Mouse (Mus musculus): ENCODE data around the gene Prim1. TPM values are rescaled to one million over a fixed set of nuclear protein-coding genes. Genes with fewer than 3 reads are reported as not detected.
A peak's percentile ranks its signal among the peaks of the same experiment; 100 is the strongest.
"Not testable (repeated sequence)": the region's sequence is repeated elsewhere in the genome, so short reads cannot be mapped to it uniquely, and the experiment has no call there.

Prim1 gene
- total RNA-seq, 2 experiments from 2014 or later: 110 to 144 TPM

DNA sequence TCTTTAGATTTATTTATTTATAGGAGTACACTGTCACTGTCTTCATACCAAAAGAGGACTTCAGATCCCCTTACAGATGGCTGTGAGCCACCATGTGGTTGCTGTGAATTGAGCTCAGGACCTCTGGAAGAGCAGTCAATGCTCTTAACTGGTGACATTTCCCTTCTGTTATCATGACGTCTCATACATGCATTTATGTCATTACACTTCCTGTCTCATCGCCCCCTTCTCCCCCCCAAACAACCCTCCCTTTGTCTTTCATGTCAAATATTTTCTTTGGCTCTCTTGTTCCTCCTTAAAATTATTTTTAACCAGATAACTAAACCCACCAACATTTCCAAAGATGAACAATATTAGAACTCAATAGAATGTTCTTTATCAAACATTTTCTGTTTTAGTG is 15.9 kb downstream of the Prim1 start:
- no peak for ATAC-seq (replicated peaks; ENCODE audit: low FRiP score, poor library complexity, severe bottlenecking)

DNA sequence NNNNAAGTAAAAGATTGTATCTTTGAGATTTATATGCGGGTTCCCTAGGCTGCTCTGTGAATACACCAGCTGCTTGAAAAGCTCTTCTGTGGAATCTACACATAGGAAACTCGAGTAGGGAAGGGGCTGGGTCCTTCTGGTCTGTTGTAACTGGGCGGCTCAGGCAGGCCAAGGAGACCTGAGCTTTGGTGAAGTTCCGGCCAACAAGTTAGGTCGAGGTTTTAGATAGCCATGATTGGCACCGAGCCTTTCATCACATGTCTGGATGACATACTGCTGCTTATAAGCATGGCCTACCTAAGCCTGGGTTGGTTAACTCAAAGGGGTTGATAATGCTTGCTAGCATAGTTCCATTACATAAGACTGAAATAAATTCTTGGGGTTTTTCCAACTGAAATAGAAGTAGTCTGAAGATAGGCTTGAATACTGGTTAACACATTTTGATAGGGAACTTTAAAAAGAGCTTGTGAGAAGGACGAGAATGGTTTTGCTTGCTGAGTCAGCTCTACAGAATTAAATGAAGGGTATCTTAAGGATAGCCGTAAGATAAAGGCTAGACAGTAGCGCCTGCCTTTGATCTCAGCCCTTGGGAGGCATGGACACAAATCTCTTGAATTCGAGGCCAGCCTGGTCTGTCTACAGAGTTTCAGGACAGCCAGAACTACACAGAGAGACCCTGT is 21.9 kb downstream of the Prim1 start:
- no peak for ATAC-seq (replicated peaks; ENCODE audit: low FRiP score, poor library complexity, severe bottlenecking)

DNA sequence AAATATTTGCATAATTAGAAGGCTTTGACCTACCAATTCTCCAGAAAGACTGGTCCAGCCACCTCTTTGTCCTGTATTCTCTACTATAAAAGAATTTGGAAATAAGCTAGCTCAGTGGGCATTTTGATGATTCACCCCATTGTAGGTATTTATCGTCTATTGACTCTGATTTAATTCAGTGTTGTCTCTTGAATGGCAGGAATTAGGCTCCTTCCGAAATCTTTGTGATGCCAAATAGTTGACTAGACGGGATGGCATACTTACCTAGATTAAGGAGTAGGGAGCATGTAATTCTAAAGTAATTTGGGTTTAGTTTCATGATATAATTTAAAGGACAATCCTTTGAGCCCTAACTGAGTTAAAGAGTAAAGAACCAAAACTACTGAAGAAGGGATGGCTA is 23.0 kb downstream of the Prim1 start:
- ATAC-seq (replicated peaks; ENCODE audit: low FRiP score, poor library complexity, severe bottlenecking): no peak

DNA sequence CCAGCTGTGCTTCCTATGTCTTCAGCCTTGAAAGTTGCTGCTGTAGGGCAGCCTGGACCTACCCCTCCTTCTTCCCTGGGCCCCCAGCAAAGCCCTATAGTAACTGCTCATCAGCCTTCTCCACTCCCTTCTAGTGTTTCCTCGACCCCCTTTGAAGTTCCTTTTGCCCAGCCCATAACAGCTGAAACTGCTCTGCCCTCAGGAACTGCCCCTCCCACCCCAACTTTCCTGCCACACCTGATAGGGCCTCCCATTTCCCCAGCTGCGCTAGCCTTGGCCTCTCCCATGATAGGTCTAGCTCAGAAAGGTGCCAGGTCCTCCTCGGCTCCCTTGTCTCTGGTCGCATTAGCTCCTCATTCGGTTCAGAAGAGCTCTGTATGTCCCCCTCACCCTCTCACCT is 24.2 kb downstream of the Prim1 start:
- peak; percentile 44; the same call in 1 of the 2 replicates for ATAC-seq (replicated peaks; ENCODE audit: low FRiP score, poor library complexity, severe bottlenecking)

DNA sequence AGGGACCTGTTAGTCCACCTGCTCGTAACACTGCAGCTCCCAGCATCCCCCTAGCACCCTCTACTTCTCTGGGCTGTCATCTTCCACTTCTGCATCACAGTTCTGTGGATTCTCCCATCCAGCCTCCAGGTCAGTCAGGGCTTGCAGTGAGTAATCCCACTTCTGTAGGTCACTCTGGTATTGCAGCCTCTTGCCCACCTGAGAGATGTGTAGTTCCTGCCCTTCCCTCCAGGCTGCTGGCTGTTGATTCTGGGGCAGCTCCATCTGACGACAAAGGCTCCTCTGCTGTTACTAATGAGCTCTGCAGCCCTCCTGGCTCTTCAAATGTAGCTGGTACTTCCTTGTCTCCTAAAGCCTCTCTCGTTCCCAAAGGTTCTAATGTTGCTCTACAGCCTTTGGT is 24.9 kb downstream of the Prim1 start:
- no peak for ATAC-seq (replicated peaks; ENCODE audit: low FRiP score, poor library complexity, severe bottlenecking)

DNA sequence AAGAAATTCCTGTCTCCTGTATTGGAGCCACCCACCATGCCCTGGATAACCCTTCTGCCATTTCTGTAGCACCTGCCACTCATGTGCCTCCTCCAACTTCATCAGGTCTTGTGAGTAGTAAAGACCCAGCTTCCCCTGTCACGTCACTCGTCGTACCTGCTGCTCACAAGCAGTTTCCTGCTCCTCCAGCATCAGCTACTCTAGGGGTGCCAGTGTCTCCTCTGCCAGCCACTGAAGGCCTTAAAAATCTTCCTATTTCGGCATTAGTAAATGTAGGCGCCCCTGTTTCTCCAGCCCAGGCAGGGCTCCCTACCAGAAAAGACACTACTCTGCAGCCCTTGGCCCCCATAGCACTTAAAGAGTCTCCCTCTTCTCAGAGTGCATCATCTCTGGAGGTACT is 25.3 kb downstream of the Prim1 start:
- no peak for ATAC-seq (replicated peaks; ENCODE audit: low FRiP score, poor library complexity, severe bottlenecking)

DNA sequence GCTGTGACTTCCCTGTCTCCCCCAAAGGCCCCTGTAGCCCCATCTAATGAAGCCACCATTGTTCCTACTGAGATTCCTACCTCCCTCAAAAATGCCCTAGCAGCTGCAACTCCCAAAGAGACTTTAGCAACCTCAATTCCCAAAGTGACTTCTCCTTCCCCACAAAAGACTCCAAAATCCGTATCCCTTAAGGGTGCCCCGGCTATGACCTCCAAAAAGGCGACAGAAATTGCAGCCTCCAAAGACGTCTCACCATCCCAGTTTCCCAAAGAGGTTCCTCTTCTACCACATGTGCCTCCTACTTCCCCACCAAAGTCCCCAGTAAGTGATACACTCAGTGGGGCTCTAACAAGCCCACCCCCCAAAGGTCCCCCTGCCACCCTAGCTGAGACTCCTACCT is 26.7 kb downstream of the Prim1 start:
- ATAC-seq (replicated peaks; ENCODE audit: low FRiP score, poor library complexity, severe bottlenecking): no peak

DNA sequence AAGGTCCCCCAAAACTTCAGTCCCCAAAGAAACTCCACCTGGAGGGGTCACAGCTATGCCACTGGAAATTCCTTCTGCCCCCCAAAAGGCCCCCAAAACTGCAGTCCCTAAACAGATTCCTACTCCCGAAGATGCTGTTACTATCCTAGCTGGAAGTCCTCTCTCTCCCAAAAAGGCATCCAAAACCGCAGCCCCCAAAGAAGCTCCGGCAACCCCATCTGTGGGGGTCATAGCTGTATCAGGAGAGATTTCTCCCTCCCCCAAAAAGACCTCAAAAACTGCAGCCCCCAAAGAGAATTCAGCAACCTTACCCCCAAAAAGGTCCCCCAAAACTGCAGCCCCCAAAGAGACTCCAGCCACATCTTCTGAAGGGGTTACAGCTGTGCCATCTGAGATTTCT is 27.5 kb downstream of the Prim1 start:
- no peak for ATAC-seq (replicated peaks; ENCODE audit: low FRiP score, poor library complexity, severe bottlenecking)

DNA sequence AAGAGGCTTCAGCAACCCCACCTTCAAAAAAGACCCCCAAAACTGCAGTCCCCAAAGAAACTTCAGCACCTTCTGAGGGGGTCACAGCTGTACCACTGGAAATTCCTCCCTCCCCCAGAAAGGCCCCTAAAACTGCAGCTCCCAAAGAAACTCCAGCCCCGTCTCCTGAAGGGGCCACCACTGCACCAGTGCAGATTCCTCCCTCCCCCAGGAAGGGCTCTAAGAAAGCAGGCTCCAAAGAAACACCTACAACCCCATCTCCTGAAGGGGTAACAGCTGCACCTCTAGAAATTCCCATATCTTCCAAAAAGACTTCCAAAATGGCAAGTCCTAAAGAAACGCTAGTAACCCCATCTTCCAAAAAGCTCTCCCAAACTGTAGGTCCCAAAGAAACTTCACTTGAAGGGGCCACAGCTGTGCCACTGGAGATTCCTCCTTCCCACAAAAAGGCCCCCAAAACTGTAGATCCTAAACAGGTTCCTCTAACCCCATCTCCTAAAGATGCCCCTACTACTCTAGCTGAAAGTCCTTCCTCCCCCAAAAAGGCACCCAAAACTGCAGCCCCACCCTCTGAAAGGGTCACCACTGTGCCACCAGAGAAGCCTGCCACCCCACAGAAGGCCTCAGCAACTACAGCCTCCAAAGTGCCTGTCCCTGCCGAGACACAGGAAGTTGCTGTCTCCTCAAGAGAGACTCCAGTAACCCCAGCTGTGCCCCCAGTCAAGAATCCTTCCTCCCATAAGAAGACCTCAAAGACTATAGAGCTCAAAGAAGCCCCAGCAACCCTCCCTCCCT is 28.3 kb downstream of the Prim1 start:
- ATAC-seq (replicated peaks; ENCODE audit: low FRiP score, poor library complexity, severe bottlenecking): no peak

DNA sequence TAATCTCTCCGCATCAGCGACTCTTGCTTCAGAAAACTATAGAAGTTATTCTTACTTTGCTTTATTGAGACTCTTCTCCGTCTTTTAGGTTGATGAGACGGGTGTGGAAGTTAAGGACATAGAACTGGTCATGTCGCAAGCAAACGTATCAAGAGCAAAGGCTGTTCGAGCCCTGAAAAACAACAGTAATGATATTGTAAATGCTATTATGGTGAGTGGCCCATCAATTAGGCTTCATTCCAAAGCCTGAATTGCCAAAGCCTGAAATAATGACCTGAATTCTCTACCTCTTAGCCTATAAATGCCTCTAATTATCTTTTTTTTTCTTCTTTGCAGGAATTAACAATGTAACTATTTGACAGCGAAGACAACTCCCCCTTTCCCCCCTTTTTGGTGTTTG is 33.2 kb downstream of the Prim1 start:
- no peak for ATAC-seq (replicated peaks; ENCODE audit: low FRiP score, poor library complexity, severe bottlenecking)

DNA sequence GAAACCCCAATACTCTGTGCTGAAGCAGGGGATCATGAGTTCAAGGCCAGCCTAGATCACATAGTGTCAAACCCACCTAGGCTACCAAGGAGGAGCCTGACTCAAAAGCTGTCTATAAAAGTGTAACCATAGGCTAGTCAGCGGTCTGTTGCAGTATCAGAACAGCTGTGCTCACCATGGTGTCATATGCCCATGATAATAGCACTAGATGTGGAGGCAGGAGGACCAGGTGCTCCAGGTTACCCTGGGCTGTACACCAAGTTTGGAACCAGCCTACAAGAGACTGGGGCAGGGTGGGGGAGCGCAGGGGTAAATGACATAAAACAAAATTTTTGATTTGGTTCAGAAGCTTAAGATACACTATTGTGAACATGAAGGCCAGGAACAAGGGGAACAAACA is 34.8 kb downstream of the Prim1 start:
- ATAC-seq (replicated peaks; ENCODE audit: low FRiP score, poor library complexity, severe bottlenecking): no peak

DNA sequence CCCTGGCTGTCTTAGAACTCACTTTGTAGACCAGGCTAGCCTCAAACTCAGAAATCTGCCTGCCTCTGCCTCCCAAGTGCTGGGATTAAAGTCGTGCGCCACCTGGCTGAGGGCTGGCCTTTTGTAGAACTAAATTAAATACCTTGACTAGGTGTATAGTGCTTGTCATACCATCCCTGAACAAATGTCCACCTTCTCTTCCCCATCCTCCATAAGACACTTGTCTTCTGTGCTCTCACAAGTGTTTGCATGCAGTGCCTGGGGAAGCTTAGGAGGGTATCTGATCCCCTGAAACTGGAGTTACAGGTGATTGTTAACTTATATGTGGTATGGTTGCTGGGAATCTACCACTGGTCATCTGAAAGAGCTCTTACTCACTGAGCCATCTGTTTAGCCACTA is 35.4 kb downstream of the Prim1 start:
- ATAC-seq (replicated peaks; ENCODE audit: low FRiP score, poor library complexity, severe bottlenecking): no peak

DNA sequence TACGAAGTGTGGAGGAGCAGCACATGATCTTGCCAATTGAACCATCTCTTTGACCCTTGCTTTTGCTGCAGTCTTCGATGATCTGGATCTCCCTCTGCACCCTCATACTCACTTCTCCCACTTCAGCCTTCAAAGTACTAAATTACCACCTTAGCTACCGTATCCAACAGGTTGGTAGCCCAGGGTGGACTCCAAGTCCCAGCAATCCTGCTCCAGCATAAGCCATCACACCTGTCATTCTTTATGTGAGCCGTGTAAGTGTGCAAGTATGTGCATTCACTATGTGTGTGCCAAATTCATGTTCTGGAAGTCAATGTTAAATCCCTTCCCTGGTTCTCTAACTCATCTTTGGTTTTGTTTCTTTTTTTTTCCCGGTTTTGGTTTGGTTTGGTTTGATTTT is 36.6 kb downstream of the Prim1 start:
- no peak for ATAC-seq (replicated peaks; ENCODE audit: low FRiP score, poor library complexity, severe bottlenecking)

DNA sequence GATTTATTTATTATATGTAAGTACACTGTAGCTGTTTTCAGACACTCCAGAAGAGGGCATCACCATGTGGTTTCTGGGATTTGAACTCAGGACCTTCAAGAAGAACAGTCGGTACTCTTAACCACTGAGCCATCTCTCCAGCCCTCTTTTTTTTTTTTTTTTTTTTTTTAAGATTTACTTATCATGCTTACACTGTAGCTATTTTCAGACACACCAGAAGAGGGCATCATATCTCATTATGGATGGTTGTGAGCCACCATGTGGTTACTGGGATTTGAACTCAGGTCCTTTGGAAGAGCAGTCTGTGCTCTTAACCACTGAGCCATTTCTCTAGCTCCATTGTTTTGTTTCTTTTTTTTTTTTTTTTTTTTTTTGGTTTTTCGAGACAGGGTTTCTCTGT is 37.2 kb downstream of the Prim1 start:
- not testable (repeated sequence) for ATAC-seq (replicated peaks; ENCODE audit: low FRiP score, poor library complexity, severe bottlenecking)

DNA sequence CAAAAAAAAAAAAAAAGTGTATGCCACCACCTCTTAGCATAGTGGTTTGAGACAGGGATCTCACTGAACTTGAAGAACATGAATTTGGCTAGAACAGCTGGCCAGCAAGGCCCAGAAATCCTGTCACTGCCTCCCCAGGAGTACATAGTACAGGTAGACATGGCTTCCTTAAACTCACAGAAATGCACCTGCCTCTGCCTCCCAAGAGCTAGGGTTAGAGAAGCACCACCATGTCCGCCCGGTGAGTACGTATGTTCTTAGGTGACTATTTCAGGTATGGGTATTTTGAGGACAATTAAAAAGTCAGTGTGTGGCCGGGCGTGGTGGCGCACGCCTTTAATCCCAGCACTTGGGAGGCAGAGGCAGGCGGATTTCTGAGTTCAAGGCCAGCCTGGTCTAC is 38.0 kb downstream of the Prim1 start:
- no peak for ATAC-seq (replicated peaks; ENCODE audit: low FRiP score, poor library complexity, severe bottlenecking)

DNA sequence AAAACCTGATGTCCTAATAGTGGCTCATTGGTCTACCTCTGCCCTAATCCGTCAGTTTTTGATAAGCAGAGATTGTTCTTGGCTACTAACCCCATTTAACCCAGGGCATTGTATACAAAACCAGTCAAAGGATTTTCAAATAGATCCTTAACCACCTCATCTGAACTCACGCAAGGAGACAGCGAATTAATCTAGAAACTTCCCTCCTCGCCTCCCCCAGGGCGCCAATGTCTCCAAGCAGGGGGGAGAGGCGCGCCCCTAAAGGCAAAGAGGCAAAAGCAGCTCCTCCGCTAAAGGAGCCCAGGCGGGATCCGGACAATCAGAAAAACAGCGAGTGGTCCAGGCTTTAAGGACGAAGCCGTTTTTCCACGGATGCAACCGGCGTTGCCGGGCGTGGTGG is 43.2 kb downstream of the Prim1 start:
- peak; percentile 33 for ATAC-seq (replicated peaks; ENCODE audit: low FRiP score, poor library complexity, severe bottlenecking)

DNA sequence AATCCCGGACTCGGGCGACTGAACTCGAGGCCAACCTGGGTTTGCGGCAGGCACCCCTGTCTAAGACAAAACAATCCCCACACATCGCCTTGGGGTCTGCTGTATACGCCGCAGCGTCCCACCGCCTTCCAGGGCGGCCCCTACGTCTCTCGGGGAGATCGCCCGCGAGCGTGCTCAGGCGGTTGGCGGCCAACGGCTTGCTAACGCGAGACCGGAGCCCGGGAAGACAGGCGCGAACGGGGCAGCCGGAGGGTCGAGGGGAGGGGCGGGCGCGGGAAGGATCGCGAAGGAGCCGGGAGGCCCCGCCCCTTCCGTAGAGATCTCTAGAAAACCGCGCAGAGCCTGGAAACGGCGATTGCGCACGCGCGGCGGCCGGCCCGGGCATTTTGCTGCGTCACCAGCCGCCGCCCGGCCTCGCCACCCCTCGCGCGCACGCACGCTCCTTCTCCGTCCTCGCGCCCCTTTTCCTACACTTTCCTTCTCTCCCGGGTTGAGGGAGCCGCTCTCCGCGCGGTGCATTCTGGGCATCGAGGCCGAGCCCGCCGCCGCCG is 43.7 kb downstream of the Prim1 start, which contains the start of gene Ptges3:
Ptges3 (plus strand) TSS at position 354 of the 551 bp plus-strand sequence.
- peak; percentile 83 for ATAC-seq (replicated peaks; ENCODE audit: low FRiP score, poor library complexity, severe bottlenecking)

DNA sequence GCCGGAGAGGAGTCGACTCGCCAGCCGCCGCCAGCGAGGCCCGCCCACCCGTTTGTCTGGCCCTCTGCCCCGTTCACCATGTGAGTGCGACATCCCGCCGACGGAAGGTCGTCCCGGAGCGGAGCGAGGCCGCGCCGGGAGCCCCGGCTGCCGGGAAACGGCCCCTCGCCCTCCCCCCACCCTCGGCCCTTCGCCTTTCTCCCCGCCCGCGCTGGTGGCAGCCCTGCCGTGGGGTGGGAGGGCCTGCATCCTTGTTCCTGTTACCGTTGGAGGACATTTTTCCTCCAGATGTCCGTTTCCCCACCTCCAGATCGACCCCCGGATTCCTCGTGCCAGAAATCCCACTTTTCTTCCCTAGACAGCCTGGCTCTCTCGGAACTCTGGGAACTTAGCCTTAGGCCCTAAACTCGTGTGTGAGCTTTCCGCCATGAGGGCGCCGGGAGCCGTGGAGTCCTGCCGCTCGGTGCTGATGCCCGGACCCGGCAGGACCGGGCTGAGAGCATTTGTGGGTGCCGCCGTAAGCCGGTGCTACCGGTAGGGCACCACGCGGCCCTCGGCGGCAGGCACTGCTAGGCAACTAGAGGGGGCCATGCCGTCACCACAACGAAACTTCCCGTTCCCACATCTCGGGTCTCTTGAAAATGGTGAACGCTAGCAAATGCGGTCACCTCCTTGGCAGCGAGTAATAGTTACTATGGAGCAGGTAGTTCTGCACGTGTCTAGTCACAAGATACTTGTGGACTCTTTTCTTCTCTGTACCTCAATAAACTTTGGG is 44.4 kb downstream of the Prim1 start:
- peak; percentile 61 for ATAC-seq (replicated peaks; ENCODE audit: low FRiP score, poor library complexity, severe bottlenecking)

DNA sequence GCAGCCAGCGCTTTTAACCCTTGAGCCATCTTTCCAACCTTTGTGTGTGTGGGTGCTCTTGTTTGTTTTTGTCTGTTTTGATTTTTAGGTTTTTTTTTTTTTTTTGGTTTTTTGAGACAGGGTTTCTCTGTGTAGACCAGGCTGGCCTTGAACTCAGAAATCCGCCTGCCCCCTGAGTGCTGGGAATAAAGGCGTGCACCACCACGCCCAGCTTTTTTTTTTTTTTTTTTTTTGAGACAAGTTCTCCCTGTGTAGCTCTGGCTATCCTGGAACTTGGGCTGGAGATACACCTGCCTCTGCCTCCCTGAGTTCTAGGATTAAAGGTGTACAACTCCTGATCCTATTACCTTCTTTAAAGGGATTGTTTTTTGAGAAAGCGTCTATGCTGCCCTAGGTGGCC is 46.1 kb downstream of the Prim1 start:
- ATAC-seq (replicated peaks; ENCODE audit: low FRiP score, poor library complexity, severe bottlenecking): no peak

DNA sequence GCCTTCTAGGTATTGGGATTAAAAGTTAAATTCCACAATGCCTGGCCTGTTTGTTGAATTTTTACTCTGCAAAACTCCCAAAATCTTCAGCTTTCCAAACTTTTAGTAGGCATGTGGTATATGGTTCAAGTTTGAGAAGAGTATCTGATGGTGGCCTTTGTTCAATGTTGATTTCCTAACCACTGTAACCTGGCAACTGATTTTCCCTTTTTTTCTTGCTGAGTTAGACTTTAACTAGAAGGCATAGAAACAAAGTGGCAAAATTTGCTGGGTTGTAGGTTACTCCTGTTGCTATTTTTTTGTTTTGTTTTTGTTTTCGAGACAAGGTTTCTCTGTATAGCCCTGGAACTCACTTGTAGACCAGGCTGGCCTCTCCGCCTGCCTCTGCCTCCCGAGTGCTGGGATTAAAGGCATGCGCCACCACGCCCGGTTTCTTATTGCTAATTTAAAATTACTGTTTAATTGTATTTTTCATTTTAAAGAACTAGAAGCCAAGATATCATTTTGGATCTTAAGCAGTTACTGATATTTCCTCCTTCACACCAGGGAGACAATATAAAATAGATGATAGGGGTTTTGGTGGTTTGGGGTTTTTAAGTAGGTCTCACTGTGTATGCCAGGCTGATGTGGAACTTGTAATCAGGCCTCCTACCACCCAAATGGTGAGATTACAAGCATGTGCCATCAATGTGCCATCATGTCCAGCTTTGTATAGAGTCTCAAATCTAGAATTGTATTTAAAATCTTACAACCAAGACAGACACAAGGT is 47.4 kb downstream of the Prim1 start:
- ATAC-seq (replicated peaks; ENCODE audit: low FRiP score, poor library complexity, severe bottlenecking): no peak

All from erythroid progenitor cell, adult 5-6 weeks (primary cell).